Comparison of ENCODE assay signal across 18 mouse cellular contexts in genomic region chr11:55957355-55957754, GRCm38 (mm10).
DNase-seq lines count a peak whose midpoint lies in the region; ATAC-seq and TF ChIP-seq lines count a peak whose summit lies in the region.
"Had no signal": no experiment of that assay in that cellular context is flagged by ENCODE, and none has a peak within 500 bp of the region (broad histone marks: within the 10 kb centered on the region; RNA-seq: fewer than 3 reads in every experiment).

No protein-coding gene starts in this region.

- peak overlapping the region; percentile 65; the same call in 1 of the 2 replicates for H3K27ac ChIP-seq in ES-Bruce4 (ENCODE audit: insufficient read depth, low read length)
- H3K27ac ChIP-seq in ES-E14 (ENCODE audit: insufficient read depth, low read depth, low read length, poor library complexity, severe bottlenecking): peak overlapping the region; percentile 70; the same call in 1 of the 2 replicates
- no peak overlapping the region for H3K27ac ChIP-seq in neural tube, embryonic 15.5 days (replicated peaks)
- H3K27ac ChIP-seq: embryonic facial prominence, embryonic 10.5 days; embryonic facial prominence, embryonic 12.5 days; forebrain, embryonic 13.5 days; forebrain, embryonic 15.5 days had no signal

- no peak for TF ChIP-seq POLR2A in ES-Bruce4 (IDR thresholded peaks at IDR 0.05; ENCODE audit: insufficient read depth, low read length)

- no peak for TF ChIP-seq CTCF in ES-Bruce4 (IDR thresholded peaks at IDR 0.05; ENCODE audit: low read depth, low read length)

- H3K9me3 ChIP-seq in ES-Bruce4 (replicated peaks; ENCODE audit: control insufficient read depth, insufficient read depth, low read length, poor library complexity, severe bottlenecking): no peaks in the 10 kb centered on the region
- H3K9me3 ChIP-seq in ES-E14 (ENCODE audit: control insufficient read depth, insufficient read depth, low read depth, low read length): no peaks in the 10 kb centered on the region
- no peaks in the 10 kb centered on the region for H3K9me3 ChIP-seq in neural tube, embryonic 15.5 days (replicated peaks)
- H3K9me3 ChIP-seq: embryonic facial prominence, embryonic 10.5 days; embryonic facial prominence, embryonic 12.5 days; forebrain, embryonic 13.5 days; forebrain, embryonic 15.5 days had no signal

- in situ Hi-C loops in ES-E14 (cut with MboI; ENCODE audit: low sequenced_read_pairs in 2 of 2, unreplicated experiment in 2 of 2): no loop called here

- TF ChIP-seq EP300 in ES-Bruce4 (IDR thresholded peaks at IDR 0.05; ENCODE audit: insufficient read depth, low read depth, low read length): no peak

- H3K4me3 ChIP-seq in ES-Bruce4 (ENCODE audit: low read depth, low read length): no peak overlapping the region
- no peak overlapping the region for H3K4me3 ChIP-seq in ES-E14 (ENCODE audit: insufficient read depth in 1 of 2, low read depth in 1 of 2, low read length in 2 of 2, poor library complexity in 1 of 2, severe bottlenecking in 1 of 2)
- H3K4me3 ChIP-seq in neural tube, embryonic 15.5 days (replicated peaks): no peak overlapping the region
- H3K4me3 ChIP-seq: embryonic facial prominence, embryonic 10.5 days; embryonic facial prominence, embryonic 12.5 days; forebrain, embryonic 13.5 days; forebrain, embryonic 15.5 days had no signal

- H3K27me3 ChIP-seq in ES-Bruce4 (ENCODE audit: control insufficient read depth, insufficient read depth, low read length, poor library complexity, severe bottlenecking): no peaks in the 10 kb centered on the region
- no peaks in the 10 kb centered on the region for H3K27me3 ChIP-seq in neural tube, embryonic 15.5 days (replicated peaks)
- H3K27me3 ChIP-seq: embryonic facial prominence, embryonic 12.5 days; forebrain, embryonic 13.5 days; forebrain, embryonic 15.5 days had no signal

- DNase-seq in ES-E14 (ENCODE audit: low read depth, low spot score) (no peak), ZHBTc4 (ENCODE audit: low read depth, low spot score) (peak; percentile 83)
- DNase-seq in layer of hippocampus, postnatal 25 days (ENCODE audit: extremely low spot score in 1 of 2, low spot score in 1 of 2): no peak
- DNase-seq: adrenal gland, adult 2 months; adrenal gland, postnatal 10 days; adrenal gland, postnatal 25 days; B cell, adult 2 months; cerebellum, adult 11 months; cerebellum, adult 18-20 months; cerebellum, adult 9-10 months; forebrain, postnatal 0 days had no signal

- WGBS in neural tube, embryonic 15.5 days: 53% methylated on average over 2 of the region's 2 CpGs

- ATAC-seq in neural tube, embryonic 15.5 days (ENCODE audit: low FRiP score): no peak
- ATAC-seq: CD4-positive, CD25-positive, alpha-beta regulatory T cell, adult 4 months; forebrain, embryonic 13.5 days; forebrain, embryonic 15.5 days; forebrain, postnatal 0 days had no signal

- H3K4me1 ChIP-seq in ES-Bruce4 (ENCODE audit: control insufficient read depth, insufficient read depth, low read length): peaks cover 6% of the 10 kb centered on the region
- peaks cover 13 to 18% of the 10 kb centered on the region in 2 experiments for H3K4me1 ChIP-seq in ES-E14 (ENCODE audit: control insufficient read depth in 2 of 2, insufficient read depth in 2 of 2, low read length in 2 of 2, poor library complexity in 1 of 2)
- H3K4me1 ChIP-seq in neural tube, embryonic 15.5 days: peaks cover 12% of the 10 kb centered on the region
- H3K4me1 ChIP-seq: embryonic facial prominence, embryonic 12.5 days; forebrain, embryonic 13.5 days; forebrain, embryonic 15.5 days had no signal

- no peak overlapping the region for H3K9ac ChIP-seq in ES-Bruce4 (ENCODE audit: low read depth, poor library complexity, severe bottlenecking)
- H3K9ac ChIP-seq in ES-E14 (ENCODE audit: insufficient read depth, low read depth, low read length, poor library complexity, severe bottlenecking): no peak overlapping the region
- no peak overlapping the region for H3K9ac ChIP-seq in neural tube, embryonic 15.5 days (replicated peaks)
- H3K9ac ChIP-seq: embryonic facial prominence, embryonic 12.5 days; forebrain, embryonic 13.5 days; forebrain, embryonic 15.5 days; forebrain, postnatal 0 days had no signal

- H3K36me3 ChIP-seq in ES-Bruce4 (ENCODE audit: control insufficient read depth, insufficient read depth, low read length, poor library complexity, severe bottlenecking) (no peaks in the 10 kb centered on the region), ES-E14 (ENCODE audit: control insufficient read depth, insufficient read depth, low read length, poor library complexity, severe bottlenecking) (no peaks in the 10 kb centered on the region)
- no peaks in the 10 kb centered on the region for H3K36me3 ChIP-seq in neural tube, embryonic 15.5 days
- H3K36me3 ChIP-seq: embryonic facial prominence, embryonic 10.5 days; embryonic facial prominence, embryonic 12.5 days; forebrain, embryonic 15.5 days had no signal

- H3K4me2 ChIP-seq in neural tube, embryonic 15.5 days: no peak overlapping the region
- H3K4me2 ChIP-seq: embryonic facial prominence, embryonic 12.5 days; forebrain, embryonic 13.5 days; forebrain, embryonic 15.5 days had no signal

TF ChIP-seq in ES-E14, 5 proteins besides CTCF, POLR2A, EP300 and RAD21:
- no peak for TF ChIP-seq CHD2 (IDR thresholded peaks at IDR 0.05; ENCODE audit: low read depth, low read length)
- no peak for TF ChIP-seq ZC3H11A (IDR thresholded peaks at IDR 0.05; ENCODE audit: borderline replicate concordance, low read depth, low read length)
- TF ChIP-seq HCFC1 (IDR thresholded peaks at IDR 0.05; ENCODE audit: borderline replicate concordance, insufficient read depth, low read length): no peak
- TF ChIP-seq MAFK (IDR thresholded peaks at IDR 0.05; ENCODE audit: insufficient read depth, low read depth, low read length): no peak
- no peak for TF ChIP-seq ZNF384 (IDR thresholded peaks at IDR 0.05; ENCODE audit: low read depth, low read length)
TF ChIP-seq in ES-E14: peak in this region for 0.
